Mouse (Mus musculus): ENCODE measurements around the gene Dennd6b.

The Dennd6b gene

DNA sequence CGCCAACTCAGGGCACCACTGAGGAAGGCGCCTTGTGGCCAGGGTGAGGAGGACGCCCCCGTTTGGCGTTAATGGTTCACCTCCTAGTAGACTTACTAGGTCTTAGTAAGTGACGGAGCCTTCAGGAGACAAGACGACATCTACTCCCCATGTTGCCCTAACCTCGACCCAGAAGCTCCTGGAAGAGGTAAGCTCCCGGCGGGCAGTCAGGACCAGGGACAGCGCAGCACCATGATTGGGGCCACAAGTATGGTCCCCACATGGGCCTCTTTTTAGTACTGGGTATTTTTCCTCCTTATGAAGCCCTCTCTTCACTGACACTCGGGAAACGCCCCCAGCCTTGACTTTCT lies 46.3 kb downstream of the Dennd6b start:
- DNase-seq (ENCODE audit: low read depth, low spot score) = peak; percentile 65
- no peaks in the 10 kb centered on the region for H3K27me3 ChIP-seq (ENCODE audit: control insufficient read depth, insufficient read depth, low read length, poor library complexity, severe bottlenecking)
- H3K36me3 ChIP-seq (ENCODE audit: control insufficient read depth, insufficient read depth, low read length, poor library complexity, severe bottlenecking) = no peaks in the 10 kb centered on the region

DNA sequence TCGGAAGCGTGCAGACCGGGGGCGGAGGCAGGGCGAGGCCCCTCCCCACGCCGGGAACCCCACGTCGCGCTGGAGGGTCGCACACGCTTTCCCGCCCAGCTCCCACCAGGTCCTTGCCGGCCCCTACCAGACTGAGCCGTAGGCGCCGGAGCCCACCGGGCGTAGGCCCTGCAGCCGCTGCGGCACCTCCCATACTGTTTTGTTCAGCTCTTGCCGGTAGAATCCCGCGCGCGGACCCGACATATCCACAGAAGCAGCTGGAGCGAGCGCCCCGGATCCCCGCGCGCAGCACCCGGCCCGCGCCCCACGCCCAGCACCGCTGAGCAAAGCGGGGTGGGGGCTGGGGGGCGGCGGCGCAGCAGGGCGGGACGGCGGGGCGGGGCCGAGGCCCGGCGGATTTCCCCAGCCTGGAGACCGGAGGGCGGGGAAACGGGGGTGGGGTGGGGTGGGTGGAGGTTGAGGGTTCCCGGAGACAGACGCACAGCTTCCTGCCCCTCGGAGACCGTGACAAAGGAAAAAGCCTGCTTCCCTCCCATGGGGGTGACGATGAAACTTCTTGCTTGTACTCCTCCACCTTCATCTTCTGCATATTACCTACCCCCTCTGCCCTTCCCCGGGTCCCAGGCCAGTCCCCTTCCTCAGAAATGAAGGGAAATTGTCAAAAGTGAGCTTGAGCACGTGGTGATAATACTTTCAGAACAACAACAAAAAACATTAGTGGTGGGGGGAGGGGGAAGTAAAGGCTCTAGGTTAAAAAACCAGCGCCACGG lies 46.8 kb downstream of the Dennd6b start, which contains the start of gene Mapk11:
Mapk11 (minus strand) TSS at position 358 of the 770 bp plus-strand sequence.
- DNase-seq (ENCODE audit: low read depth, low spot score) = peak; percentile 67
- Histone ChIP-seq H3K27me3 (ENCODE audit: control insufficient read depth, insufficient read depth, low read length, poor library complexity, severe bottlenecking) (no peaks in the 10 kb centered on the region), H3K36me3 (ENCODE audit: control insufficient read depth, insufficient read depth, low read length, poor library complexity, severe bottlenecking) (no peaks in the 10 kb centered on the region)

DNA sequence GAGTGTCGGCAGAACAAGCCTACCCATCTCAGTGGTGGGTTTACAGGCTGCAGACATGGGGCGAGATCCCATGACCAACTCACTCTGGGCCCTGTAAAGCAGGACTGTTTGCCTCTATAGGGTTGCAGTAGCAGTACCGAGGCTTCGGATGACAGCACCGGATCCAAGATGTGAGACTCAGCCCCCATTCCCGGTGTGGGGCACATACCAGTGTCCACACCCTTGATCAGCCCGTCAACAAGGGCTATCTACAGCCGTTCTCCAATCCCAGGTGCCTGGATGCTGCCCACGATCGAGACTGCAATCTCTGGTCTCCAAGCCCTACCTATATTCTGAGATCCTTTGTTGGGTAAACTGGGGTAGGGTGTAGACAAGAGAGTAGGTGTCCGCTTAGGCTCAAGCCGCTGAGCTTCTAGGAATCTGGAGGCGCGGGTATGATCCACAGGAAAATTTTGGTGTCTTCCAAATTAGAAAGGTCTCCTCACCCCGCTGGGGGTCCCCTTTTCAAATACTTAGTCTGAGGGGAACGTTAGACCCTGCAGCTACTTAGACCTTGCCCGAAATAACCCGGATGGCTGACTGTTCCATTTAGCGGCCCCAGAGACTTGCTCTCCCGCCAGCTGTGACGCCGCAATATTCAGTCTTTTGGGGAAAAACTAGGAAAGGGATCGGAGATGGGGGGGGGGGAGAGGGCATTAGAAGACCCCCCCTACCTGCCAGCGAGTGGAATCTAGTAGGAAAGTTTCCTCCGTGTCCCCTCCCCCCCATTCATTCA lies 47.6 kb downstream of the Dennd6b start:
- DNase-seq (ENCODE audit: low read depth, low spot score) = no peak
- H3K36me3 ChIP-seq (ENCODE audit: control insufficient read depth, insufficient read depth, low read length, poor library complexity, severe bottlenecking) = peaks cover 2% of the 10 kb centered on the region; the same call in 1 of the 2 replicates
- no peaks in the 10 kb centered on the region for H3K27me3 ChIP-seq (ENCODE audit: control insufficient read depth, insufficient read depth, low read length, poor library complexity, severe bottlenecking)

DNA sequence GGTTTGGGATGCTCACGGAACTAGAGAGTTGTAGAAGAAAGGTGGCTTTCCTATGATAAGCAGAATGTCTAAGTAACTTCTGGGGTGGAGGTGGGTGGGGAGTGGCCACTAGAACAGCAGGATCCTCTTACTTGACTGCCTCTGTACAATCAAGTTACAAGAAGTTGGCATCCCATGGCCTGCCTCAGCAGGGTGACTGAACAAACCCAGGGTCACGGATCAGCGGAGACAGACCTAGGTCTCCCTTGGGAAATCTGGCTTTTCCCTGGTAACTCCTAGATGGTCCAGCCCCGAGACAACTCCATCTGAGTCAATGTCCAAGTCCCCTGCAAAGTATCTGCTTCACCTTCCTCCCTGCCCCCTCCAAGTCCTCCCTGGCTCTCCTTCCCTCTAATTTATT lies 48.4 kb downstream of the Dennd6b start:
- DNase-seq (ENCODE audit: low read depth, low spot score) = no peak
- Histone ChIP-seq H3K36me3 (ENCODE audit: control insufficient read depth, insufficient read depth, low read length, poor library complexity, severe bottlenecking) (peaks cover 2% of the 10 kb centered on the region; the same call in 1 of the 2 replicates), H3K27me3 (ENCODE audit: control insufficient read depth, insufficient read depth, low read length, poor library complexity, severe bottlenecking) (no peaks in the 10 kb centered on the region)

DNA sequence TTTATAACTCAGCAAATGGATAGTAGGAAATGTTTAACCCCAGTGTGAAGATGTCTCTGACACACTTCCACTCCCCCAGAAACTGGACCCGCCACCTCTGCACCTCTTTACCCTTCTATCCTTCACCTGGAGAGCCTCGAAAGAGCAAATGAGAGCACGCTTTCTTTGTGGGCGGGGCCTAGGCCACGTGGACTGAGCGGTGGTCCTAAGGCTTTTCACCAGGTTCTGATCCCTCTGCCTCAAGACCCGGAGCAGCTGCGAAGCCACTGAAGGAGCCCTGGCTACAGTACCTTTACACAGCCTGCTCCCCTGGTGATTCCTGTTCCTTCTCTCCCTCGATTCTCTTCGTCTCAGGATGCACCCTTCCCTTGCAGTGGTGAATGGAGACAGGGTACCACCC lies 48.8 kb downstream of the Dennd6b start:
- Histone ChIP-seq H3K36me3 (ENCODE audit: control insufficient read depth, insufficient read depth, low read length, poor library complexity, severe bottlenecking) (peaks cover 2% of the 10 kb centered on the region; the same call in 1 of the 2 replicates), H3K27me3 (ENCODE audit: control insufficient read depth, insufficient read depth, low read length, poor library complexity, severe bottlenecking) (no peaks in the 10 kb centered on the region)
- DNase-seq (ENCODE audit: low read depth, low spot score) = no peak

DNA sequence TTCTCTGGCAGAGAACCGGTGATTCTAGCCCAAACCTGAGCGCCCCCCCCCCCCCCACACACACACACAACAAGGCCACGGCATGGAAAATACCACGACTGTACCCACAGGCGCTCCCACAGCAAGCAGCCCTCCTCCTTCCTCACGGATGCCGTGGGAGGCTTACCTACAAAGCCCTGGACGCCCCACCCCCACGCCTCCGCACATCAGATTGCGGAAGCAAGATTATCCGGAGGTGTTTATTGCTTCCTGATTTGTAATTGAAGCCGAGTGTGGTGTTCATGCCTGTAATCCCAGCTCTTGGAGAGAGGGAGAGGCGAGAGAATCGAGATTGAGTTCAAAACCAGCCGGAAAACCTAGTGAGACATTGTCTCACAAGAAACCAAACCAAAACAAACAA lies 49.3 kb downstream of the Dennd6b start:
- peaks cover 2% of the 10 kb centered on the region; the same call in 1 of the 2 replicates for H3K36me3 ChIP-seq (ENCODE audit: control insufficient read depth, insufficient read depth, low read length, poor library complexity, severe bottlenecking)
- no peaks in the 10 kb centered on the region for H3K27me3 ChIP-seq (ENCODE audit: control insufficient read depth, insufficient read depth, low read length, poor library complexity, severe bottlenecking)
- DNase-seq (ENCODE audit: low read depth, low spot score) = peak; percentile 86

DNA sequence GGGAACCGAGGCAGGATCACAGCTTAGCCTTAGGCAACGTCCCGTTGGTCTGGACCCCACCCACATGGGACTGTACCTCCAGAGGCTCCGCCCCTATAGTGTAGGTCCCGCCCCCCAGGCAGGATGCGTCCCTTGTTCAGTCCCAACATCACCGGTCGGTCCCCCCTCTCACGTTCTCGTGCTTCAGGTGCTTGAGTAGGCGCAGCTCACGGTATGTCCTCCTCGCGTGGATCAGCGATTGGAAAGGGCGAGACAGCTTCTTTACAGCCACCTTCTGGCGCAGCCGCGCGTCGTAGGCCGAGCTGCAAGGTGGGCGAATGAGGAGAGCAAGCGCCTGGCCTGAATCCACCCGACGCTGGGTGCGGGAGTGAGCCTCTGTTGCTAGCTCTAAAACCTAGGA lies 49.8 kb downstream of the Dennd6b start:
- Histone ChIP-seq H3K36me3 (ENCODE audit: control insufficient read depth, insufficient read depth, low read length, poor library complexity, severe bottlenecking) (peaks cover 2% of the 10 kb centered on the region; the same call in 1 of the 2 replicates), H3K27me3 (ENCODE audit: control insufficient read depth, insufficient read depth, low read length, poor library complexity, severe bottlenecking) (no peaks in the 10 kb centered on the region)
- peak; percentile 73 for DNase-seq (ENCODE audit: low read depth, low spot score)

DNA sequence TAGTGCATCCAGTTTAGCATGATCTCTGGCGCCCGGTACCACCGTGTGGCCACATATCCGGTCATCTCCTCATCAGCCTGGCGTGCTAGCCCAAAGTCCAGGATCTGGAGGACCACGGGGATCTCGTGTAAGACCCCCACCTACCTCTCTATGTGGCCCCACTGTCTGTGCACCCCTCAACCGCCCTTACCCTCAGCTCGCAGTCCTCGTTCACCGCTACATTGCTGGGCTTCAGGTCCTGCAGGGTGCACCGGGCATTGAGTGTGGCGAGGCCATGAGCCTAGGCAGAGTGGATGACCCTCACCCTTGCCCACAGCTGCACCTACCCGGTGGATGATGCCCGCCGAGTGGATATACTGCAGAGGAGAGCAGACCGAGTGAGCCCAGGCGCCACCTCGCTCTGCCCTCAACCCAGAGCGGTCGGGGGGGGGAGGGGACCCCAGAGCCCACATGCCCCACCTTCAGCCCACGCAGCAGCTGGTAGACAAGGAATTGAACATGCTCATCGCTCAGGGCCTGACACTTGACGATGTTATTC lies 50.4 kb downstream of the Dennd6b start:
- no peaks in the 10 kb centered on the region for H3K27me3 ChIP-seq (ENCODE audit: control insufficient read depth, insufficient read depth, low read length, poor library complexity, severe bottlenecking)
- DNase-seq (ENCODE audit: low read depth, low spot score) = no peak
- peaks cover 2% of the 10 kb centered on the region; the same call in 1 of the 2 replicates for H3K36me3 ChIP-seq (ENCODE audit: control insufficient read depth, insufficient read depth, low read length, poor library complexity, severe bottlenecking)

DNA sequence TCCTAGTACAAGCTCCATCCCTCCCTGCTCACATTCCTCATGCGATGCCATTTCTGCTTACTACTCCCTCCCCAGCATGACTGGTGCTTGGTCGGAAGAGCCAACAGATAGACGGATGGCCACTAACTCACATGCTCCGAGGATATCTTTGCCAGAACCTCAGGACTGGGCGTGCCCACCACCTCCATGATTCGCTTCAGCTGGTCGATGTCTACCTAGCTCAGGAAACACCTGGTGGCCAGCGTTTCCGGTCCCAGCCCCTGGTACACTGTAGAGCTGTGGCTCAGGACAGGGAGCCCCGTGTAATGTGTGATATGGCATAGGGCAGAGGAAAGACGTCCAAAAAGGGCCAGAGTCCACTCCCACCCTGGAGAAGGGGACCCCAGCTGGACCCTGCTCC lies 51.3 kb downstream of the Dennd6b start:
- Histone ChIP-seq H3K27me3 (ENCODE audit: control insufficient read depth, insufficient read depth, low read length, poor library complexity, severe bottlenecking) (0 out of 2 replicates have a peak, but pooled peaks cover 2% of the 10 kb centered on the region), H3K36me3 (ENCODE audit: control insufficient read depth, insufficient read depth, low read length, poor library complexity, severe bottlenecking) (peaks cover 2% of the 10 kb centered on the region; the same call in 1 of the 2 replicates)
- DNase-seq (ENCODE audit: low read depth, low spot score) = peak; percentile 36

DNA sequence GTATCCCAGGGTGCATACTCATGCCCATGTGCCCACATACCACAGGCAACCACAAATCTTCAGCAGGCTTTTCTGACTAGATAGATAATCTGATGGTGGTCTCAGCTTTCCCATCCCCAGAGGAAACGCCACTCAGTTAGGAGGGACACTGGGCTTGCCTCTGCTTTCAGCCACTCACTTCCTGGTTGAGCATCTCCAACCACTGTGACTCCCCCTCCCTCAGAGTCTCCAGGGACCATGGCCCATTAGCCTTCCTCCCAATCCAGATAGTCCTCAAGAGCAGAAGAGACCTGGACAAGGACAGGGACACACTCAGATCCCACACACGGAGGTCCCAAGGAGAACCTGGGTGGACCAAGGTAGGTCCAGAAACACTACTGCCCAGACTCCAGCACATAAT lies 53.2 kb downstream of the Dennd6b start:
- DNase-seq (ENCODE audit: low read depth, low spot score) = no peak
- H3K36me3 ChIP-seq (ENCODE audit: control insufficient read depth, insufficient read depth, low read length, poor library complexity, severe bottlenecking) = peaks cover 2% of the 10 kb centered on the region; the same call in 1 of the 2 replicates
- H3K27me3 ChIP-seq (ENCODE audit: control insufficient read depth, insufficient read depth, low read length, poor library complexity, severe bottlenecking) = 0 out of 2 replicates have a peak, but pooled peaks cover 2% of the 10 kb centered on the region

DNA sequence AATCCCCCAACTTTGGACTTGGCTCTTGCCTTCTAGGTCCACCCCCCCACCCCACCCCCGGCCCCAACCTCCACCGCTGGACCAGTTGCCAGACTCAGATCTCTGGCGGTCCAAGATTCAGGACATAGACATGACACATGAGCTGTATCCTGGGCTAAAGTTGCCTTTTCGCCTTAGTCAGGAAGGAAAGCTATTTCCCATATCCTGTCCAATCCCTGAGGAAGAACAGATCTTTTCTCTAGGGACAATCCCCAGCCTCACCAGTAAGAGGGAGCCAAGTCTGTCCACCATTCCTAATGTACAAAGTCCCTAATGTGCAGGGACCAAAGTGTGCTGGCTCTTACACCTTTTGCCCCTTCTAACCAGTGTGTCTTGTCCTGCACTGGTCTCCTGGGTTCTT lies 54.4 kb downstream of the Dennd6b start:
- peaks cover 2% of the 10 kb centered on the region; the same call in 1 of the 2 replicates for H3K36me3 ChIP-seq (ENCODE audit: control insufficient read depth, insufficient read depth, low read length, poor library complexity, severe bottlenecking)
- DNase-seq (ENCODE audit: low read depth, low spot score) = no peak
- H3K27me3 ChIP-seq (ENCODE audit: control insufficient read depth, insufficient read depth, low read length, poor library complexity, severe bottlenecking) = 0 out of 2 replicates have a peak, but pooled peaks cover 2% of the 10 kb centered on the region

DNA sequence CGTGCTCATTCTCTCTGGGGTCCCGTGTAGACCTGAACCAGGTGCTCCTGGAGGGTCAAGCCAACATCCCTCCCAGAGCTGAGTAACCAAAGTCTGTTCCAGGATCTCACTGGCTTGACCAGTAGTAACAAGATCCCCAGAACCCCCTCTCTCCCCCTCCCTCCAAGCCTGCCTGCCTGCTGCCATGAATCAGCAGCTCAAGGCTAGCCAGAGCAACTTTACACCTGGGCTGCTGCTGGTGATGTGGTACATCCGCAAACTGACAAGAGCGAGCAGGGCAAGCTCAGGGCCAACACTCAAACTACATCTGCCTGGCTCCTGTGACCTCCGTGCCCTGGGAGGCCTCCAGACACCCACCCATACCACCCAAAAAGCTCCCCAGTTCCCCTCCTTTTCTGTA lies 54.9 kb downstream of the Dennd6b start:
- Histone ChIP-seq H3K27me3 (ENCODE audit: control insufficient read depth, insufficient read depth, low read length, poor library complexity, severe bottlenecking) (0 out of 2 replicates have a peak, but pooled peaks cover 2% of the 10 kb centered on the region), H3K36me3 (ENCODE audit: control insufficient read depth, insufficient read depth, low read length, poor library complexity, severe bottlenecking) (peaks cover 2% of the 10 kb centered on the region; the same call in 1 of the 2 replicates)
- DNase-seq (ENCODE audit: low read depth, low spot score) = peak; percentile 34

DNA sequence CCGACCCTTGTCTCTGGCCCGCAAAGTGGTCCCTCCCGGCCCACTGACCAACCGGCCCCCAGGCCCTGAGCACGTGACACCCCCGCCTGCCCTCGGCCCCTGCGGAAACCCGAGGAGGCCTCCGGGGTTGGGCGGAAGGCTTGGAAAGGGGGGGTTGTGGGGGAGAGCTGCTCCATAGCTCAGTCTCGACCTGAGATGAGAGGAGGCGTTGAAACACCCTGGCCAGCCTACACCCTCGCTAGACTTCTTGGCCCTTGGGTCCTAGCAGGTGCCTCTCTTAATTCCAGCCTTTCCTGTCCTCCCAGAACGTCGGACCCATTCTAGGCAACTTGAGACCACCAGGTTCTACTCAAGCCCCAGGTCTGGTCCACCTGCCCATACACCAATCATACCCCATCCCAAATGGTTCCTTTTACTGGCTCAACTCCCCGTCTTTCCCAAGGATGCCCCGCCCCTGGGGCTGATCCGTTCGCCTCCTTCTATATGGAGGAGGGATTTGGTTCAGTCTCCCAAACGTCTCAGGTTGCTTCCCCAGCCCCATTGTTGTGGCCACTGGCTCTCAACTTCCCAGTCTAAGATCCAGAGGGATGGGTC lies 55.5 kb downstream of the Dennd6b start, which contains the start of gene Mapk12:
Mapk12 (minus strand) TSS at position 45 of the 594 bp plus-strand sequence.
- DNase-seq (ENCODE audit: low read depth, low spot score) = peak; percentile 33

DNA sequence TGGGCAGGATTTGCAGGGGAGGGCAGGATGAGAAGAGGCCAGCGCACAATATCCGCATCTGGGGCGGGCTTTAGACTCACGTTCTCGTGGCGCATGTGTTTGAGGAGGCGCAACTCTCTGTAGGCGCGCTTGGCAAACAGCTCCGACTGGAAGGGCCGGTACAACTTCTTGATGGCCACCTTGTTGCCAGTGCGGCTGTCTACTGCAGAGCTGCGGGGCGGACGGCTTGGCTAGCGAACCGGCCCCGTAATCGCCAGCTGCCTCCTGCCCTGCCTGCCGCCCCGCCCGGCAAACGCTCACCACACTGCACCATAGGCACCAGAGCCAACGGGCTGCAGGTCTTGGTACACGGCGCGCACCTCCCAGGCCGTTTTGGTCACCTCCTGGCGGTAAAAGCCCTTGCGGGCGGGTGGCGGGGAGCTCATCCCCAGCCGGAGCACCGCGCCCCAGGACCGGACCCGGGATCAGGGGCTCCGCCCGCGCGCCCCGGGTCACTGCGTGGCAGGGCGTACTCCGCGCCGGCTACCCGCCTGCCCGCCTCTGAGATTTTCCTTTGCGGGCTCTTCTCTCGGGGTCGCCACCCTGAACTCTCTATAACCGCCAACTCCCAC lies 56.1 kb downstream of the Dennd6b start:
- peaks cover 2% of the 10 kb centered on the region; the same call in 1 of the 2 replicates for H3K36me3 ChIP-seq (ENCODE audit: control insufficient read depth, insufficient read depth, low read length, poor library complexity, severe bottlenecking)
- peak; percentile 42 for DNase-seq (ENCODE audit: low read depth, low spot score)

More for the DNA sequence above, 55.5 kb downstream of the Dennd6b start, which contains the start of gene Mapk12:
- Histone ChIP-seq H3K36me3 (ENCODE audit: control insufficient read depth, insufficient read depth, low read length, poor library complexity, severe bottlenecking) (peaks cover 2% of the 10 kb centered on the region; the same call in 1 of the 2 replicates), H3K27me3 (ENCODE audit: control insufficient read depth, insufficient read depth, low read length, poor library complexity, severe bottlenecking) (0 out of 2 replicates have a peak, but pooled peaks cover 2% of the 10 kb centered on the region)

More for the DNA sequence above, 56.1 kb downstream of the Dennd6b start:
- H3K27me3 ChIP-seq (ENCODE audit: control insufficient read depth, insufficient read depth, low read length, poor library complexity, severe bottlenecking) = 0 out of 2 replicates have a peak, but pooled peaks cover 2% of the 10 kb centered on the region

All from splenic B cell, adult 2 months (primary cell).